Mouse (Mus musculus) left cerebral cortex, postnatal 4 days (tissue): ENCODE results near the gene Ankrd39. TPM values are rescaled to one million over a fixed set of nuclear protein-coding genes. Genes with fewer than 3 reads are reported as not detected.

ENCODE experiments used
- DNase-seq: peaks from one replicate; pipeline ENCODE4 v3.0.0-alpha.2; 2022
- intact Hi-C: fragments of 180-260 bp; cut with DNase I; formaldehyde crosslinking; loops from one replicate; pipeline ENCODE4 v1.15.1; 2025
- microRNA-seq: library from miRNA; unstranded; fragments of <30 nt; microRNA quantifications from one replicate; pipeline ENCODE4 v1.2.0, GENCODE M21; 2022
- total RNA-seq, 2 experiments: library from RNA; stranded (reverse); gene quantifications; 2 replicates each; pipeline ENCODE4 v1.2.3; 2021

Gene Ankrd39
- total RNA-seq, 2 experiments from 2014 or later = 13.4 to 15.1 TPM

- peak; percentile 100 for DNase-seq
- intact Hi-C loops = no loop called here
Measured at GRCm38 (mm10) chr1:36511289-36512021, 35.8 kb downstream of the Ankrd39 start, which contains the start of gene Cnnm3. Cnnm3 (plus strand) TSS chr1:36511867.

GRCm38 (mm10) chr1:36508238-36508637 is 39.0 kb downstream of the Ankrd39 start:
- DNase-seq = no peak
- intact Hi-C loops = no loop called here

- DNase-seq = peak; percentile 69
- intact Hi-C loops = no loop called here
Measured at GRCm38 (mm10) chr1:36501261-36501660, 46.0 kb downstream of the Ankrd39 start.

- intact Hi-C loops = loop anchor here (10.0 kb wide), 1 partner anchor 153 kb away; no protein-coding TSS in a partner anchor
- DNase-seq = no peak
Measured at GRCm38 (mm10) chr1:36497312-36497711, 49.9 kb downstream of the Ankrd39 start.

- DNase-seq = no peak
Measured at GRCm38 (mm10) chr1:36496719-36497118, 50.5 kb downstream of the Ankrd39 start.

GRCm38 (mm10) chr1:36493299-36493698 is 53.9 kb downstream of the Ankrd39 start:
- intact Hi-C loops = loop anchor here (10.0 kb wide), 1 partner anchor 148 kb away; no protein-coding TSS in a partner anchor
- no peak for DNase-seq

More at GRCm38 (mm10) chr1:36496719-36497118, 50.5 kb downstream of the Ankrd39 start:
- intact Hi-C loops = loop anchor here (10.0 kb wide), 1 partner anchor 152 kb away; no protein-coding TSS in a partner anchor

GRCm38 (mm10) chr1:36492416-36493139 is 54.7 kb downstream of the Ankrd39 start:
- intact Hi-C loops = loop anchor here (10.0 kb wide), 1 partner anchor 148 kb away; no protein-coding TSS in a partner anchor
- DNase-seq = peak; percentile 64

- intact Hi-C loops = loop anchor here (10.0 kb wide), 2 partner anchors 125 to 145 kb away; partner anchors contain the start of gene Kansl3
Measured at GRCm38 (mm10) chr1:36489661-36490060, 57.6 kb downstream of the Ankrd39 start.

More at GRCm38 (mm10) chr1:36489661-36490060, 57.6 kb downstream of the Ankrd39 start:
- DNase-seq = no peak

Small RNA genes within 50 kb of the gene (microRNA-seq; reads per million reads assigned to microRNA genes)
- gene Gm47280 = not detected

Other genes starting within 250 kb of the Ankrd39 start
- gene Arid5a, start 239.7 kb downstream of the Ankrd39 start, total RNA-seq = 1 to 10 TPM; 7.6 to 7.7 TPM
- 10 to 100 TPM; 61.4 to 67.1 TPM for gene Kansl3, start 178.3 kb downstream of the Ankrd39 start, total RNA-seq
- under 1 TPM in 1 of 2 experiments, not detected in 1; 0.08 TPM for gene Fer1l5, start 175.2 kb downstream of the Ankrd39 start, total RNA-seq
- 10 to 100 TPM; 40.7 to 45.7 TPM for gene Lman2l, start 102.2 kb downstream of the Ankrd39 start, total RNA-seq
- 10 to 100 TPM; 13.6 to 14.3 TPM for gene Cnnm4, start 75.8 kb downstream of the Ankrd39 start, total RNA-seq
- 10 to 100 TPM; 39.3 to 40.0 TPM for gene Cnnm3, start 35.6 kb downstream of the Ankrd39 start, total RNA-seq
- 1 to 10 TPM; 8.3 to 8.6 TPM for gene Ankrd23, start 10.6 kb downstream of the Ankrd39 start, total RNA-seq
- gene Gm42417, start 8.0 kb downstream of the Ankrd39 start, total RNA-seq = not detected
- 10 to 100 TPM; 60.5 to 65.4 TPM for gene Sema4c, start 10.9 kb upstream of the Ankrd39 start, total RNA-seq
- not detected for gene Fam178b, start 135.7 kb upstream of the Ankrd39 start, total RNA-seq
- 100 to 1,000 TPM; 457 to 466 TPM for gene Cox5b, start 144.0 kb upstream of the Ankrd39 start, total RNA-seq
- 1 to 10 TPM in 1 of 2 experiments, under 1 TPM in 1; 0.72 to 1.3 TPM for gene 4933424G06Rik, start 162.7 kb upstream of the Ankrd39 start, total RNA-seq
- gene Actr1b, start 167.0 kb upstream of the Ankrd39 start, total RNA-seq = 100 to 1,000 TPM; 130 to 156 TPM
- gene Zap70, start 214.4 kb upstream of the Ankrd39 start, total RNA-seq = 1 to 10 TPM; 2.7 to 4.1 TPM